Mouse (Mus musculus) ovary, adult 18-20 months (tissue): ENCODE measurements around the gene Ubxn1.
A peak's percentile ranks its signal among the peaks of the same experiment; 100 is the strongest.

Experiments used
- DNase-seq: peaks from one replicate; pipeline ENCODE4 v3.0.0; 2022; ENCODE audit warnings: low spot score, mixed read lengths

Gene Ubxn1

GRCm38 (mm10) chr19:8898576-8898975, 27.3 kb downstream of the Ubxn1 start:
- DNase-seq, result no peak

DNA sequence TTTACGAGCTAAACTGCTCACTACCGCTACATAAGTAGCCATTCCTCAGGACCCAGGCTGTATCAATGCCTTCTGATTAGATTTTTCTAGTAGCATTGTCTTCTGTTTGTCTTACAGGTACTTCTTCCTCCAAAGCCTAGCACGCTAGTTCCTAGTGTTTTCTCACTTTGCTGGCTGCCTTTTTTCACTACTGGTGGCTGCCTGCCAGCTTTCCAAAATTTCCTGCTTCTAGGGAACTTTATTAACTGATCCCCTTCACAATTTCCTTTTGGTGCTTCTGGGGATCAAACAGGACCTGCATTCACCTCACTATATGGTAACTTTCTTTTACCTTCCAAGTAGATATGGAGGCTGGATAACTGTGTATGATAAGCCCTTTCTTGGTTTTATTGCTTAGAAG, 27.8 kb downstream of the Ubxn1 start:
- no peak for DNase-seq

DNA sequence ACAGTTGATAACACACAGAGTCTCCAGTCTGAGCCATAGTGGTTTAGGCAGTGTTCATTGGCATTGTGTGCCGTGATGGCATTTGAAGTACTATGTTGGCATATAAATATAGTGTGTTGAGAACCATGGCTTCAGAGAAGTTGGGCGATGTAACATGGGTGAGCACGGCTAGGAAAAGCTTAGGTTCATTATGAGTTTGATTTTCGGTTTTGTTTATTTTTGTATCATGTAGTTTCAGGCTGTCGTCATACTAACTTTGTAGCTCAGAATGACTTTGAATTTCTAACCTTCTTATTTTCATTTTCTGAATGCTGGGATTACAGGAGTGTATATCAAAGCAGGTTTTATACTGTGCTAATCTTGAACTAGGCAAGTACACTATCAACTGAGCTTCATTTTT, 32.1 kb downstream of the Ubxn1 start:
- DNase-seq, result no peak

DNA sequence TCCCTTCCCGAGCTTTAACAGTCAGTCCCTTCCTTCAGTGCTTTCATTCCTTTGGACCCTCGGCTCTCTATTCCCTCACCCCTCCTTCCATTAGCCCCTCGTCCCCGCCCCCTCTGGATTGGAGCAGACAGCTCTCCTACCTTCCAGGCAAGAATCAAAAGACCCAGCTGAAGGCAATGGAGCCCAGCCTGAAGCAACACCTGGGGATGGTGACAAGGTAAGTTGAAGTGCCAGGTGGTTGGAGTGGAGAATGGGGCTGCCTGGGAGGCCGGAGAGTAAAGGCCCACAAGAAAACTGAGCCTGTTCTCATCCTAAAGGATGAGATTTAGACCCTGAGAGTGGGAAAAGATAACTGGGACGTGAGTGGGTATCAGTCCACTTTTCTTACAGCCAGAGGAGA, 37.2 kb downstream of the Ubxn1 start:
- no peak for DNase-seq

DNA sequence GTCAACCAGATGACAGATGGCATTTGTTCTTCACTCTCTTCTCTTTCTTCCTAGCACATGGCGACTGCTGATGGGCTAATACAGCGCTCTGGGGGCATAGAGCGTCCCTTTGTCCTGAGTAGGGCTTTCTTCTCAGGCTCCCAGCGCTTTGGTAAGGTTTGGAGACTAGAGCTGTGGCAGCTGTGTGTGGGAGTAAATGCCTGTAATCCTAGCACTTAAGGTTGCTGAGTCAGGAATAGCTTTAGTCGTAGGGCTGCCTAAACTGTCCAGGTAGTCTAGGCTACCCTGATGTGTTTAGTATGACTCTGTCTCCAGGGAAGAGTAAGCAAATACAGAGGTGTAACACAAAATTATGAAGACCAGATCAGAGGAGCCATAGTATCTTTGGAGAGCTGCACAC, 40.5 kb downstream of the Ubxn1 start:
- no peak for DNase-seq

GRCm38 (mm10) chr19:8914212-8914611, 42.9 kb downstream of the Ubxn1 start:
- DNase-seq, result no peak

- DNase-seq, result no peak
These were observed 47.7 kb downstream of the Ubxn1 start for GRCm38 (mm10) chr19:8919000-8919399.

DNA sequence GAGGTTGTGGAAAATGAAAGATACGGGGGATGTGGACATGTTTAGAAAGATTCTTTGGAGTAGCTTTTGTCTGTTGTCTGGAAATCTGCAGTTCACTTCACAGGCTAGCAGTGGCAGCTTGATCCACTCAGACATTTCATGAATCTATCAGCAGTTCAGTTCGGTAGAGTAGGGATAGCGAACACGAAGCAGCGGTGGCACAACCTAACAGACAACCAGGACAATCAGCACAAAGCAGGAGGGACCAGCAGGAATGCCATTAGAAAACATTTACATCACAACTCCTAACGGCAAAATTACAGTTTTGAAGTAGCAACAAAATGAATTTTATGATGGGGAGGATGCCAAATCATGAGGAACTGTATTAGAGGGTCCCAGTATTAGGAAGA, 48.4 kb downstream of the Ubxn1 start:
- DNase-seq, result no peak

DNA sequence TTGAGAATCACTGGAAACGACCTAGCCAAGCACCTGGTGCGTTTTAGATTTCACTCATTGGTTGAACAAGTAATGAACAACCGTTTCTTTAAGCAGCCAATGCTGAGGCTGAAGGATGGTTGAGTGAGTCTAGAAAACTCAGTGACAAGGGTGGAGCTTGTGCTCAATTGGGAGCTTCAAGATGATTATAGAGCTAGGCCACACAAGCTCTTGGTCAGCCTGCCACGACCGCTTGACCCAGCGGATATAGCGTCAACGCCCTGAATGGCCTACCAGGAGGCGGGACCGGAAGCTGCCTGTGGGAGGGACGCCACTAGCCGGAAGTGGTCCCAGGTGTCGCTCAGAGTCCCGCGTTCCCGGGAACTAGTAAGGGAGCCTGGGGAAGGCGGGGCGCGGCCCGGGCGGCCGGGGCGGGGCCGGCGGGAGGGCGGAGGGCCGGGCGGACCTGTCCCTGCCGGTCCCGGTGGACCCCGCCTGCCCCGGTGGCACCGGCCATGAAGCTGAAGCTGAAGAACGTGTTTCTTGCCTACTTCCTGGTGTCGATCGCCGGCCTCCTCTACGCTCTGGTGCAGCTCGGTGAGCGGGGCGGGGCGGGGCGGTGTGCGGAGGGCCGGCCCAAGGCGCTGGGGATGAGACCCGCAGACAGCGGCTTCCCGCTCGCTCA, 48.9 kb downstream of the Ubxn1 start, which contains the start of gene B3gat3:
TSS of gene B3gat3 (plus strand) at position 302 of the 664 bp plus-strand sequence.
- DNase-seq, result peak; percentile 92

DNA sequence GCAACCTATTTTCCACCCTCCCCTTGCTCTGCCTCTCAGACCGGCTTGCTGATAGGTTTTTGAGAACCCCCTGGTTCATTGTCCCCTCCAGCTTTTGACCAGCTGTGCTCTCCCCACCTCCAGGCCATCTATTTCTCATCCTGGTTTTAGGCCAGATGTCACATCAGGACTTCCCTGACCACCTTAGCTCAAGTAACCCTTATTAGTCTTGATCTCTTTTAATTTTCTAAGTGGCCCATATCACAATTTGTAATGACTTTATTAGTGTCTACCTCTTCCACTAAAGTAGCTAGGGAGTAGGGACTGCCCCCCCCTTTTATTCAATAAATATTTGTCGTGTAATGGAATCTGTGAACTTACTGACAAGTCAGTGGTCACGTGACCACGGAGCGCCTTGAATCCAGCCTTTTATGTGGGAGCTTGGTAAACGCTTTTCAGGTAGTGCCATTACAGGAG, 49.6 kb downstream of the Ubxn1 start:
- no peak for DNase-seq

DNA sequence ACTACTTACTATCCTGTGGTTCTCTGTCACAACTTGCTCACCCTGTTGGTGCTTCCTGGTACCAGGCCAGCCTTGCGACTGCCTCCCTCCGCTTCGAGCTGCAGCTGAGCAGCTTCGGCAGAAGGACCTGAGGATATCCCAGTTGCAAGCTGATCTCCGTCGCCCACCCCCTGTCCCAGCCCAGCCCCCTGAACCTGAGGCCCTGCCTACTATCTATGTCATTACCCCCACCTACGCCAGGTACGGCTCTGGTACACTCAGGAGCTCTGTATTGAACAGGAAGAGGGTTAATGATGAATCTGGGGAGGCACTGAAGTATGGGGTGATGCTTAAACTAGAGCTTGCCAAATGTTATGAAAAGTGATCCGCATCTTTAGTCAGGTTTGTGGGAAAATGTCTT, 50.4 kb downstream of the Ubxn1 start:
- no peak for DNase-seq
